Comparison of ENCODE assay signal across 8 mouse cellular contexts in the genomic region with DNA sequence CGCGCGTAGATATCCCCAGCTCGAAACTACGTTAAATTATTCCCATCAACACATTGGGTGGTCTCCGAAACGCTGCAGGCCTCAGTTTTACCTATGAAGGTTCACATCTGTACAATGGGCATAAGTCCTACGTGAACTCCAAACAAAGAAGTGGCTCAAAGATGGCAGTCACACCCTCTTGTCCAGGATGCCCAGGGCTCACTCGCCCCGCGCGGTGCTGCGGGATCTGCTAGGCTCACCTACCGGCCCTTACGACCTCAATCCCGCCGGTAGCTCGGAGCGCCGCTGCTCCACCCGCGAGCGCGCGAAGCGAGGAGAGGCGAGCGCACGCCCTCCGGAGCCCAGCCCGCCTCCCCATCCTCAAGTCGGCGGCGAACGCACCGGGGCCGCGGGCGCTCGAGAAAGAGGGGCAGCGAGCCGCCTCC. TPM values are rescaled to one million over a fixed set of nuclear protein-coding genes. Genes with fewer than 3 reads are reported as not detected.
A peak's percentile ranks its signal among the peaks of the same experiment; 100 is the strongest.
DNase-seq lines count a peak whose midpoint lies in the region; ATAC-seq and TF ChIP-seq lines count a peak whose summit lies in the region.

No protein-coding gene starts in this region.

- peak overlapping the region; percentile 96 for H3K27ac ChIP-seq in heart, embryonic 12.5 days (ENCODE audit: poor library complexity, severe bottlenecking)
- H3K27ac ChIP-seq in ES-Bruce4 (ENCODE audit: insufficient read depth, low read length): peak overlapping the region; percentile 85
- H3K27ac ChIP-seq in embryonic facial prominence, embryonic 12.5 days: peak overlapping the region; percentile 96
- peak overlapping the region; percentile 89 for H3K27ac ChIP-seq in hindbrain, embryonic 16.5 days (ENCODE audit: low read depth, low read length)
- H3K27ac ChIP-seq in midbrain, embryonic 13.5 days: peak overlapping the region; percentile 96

- H3K36me3 ChIP-seq in heart, embryonic 12.5 days: peaks cover 12% of the 10 kb centered on the region
- H3K36me3 ChIP-seq in ES-Bruce4 (ENCODE audit: control insufficient read depth, insufficient read depth, low read length, poor library complexity, severe bottlenecking): peaks cover 33% of the 10 kb centered on the region
- H3K36me3 ChIP-seq in embryonic facial prominence, embryonic 12.5 days: peaks cover 4% of the 10 kb centered on the region
- H3K36me3 ChIP-seq in hindbrain, embryonic 16.5 days (ENCODE audit: control insufficient read depth, insufficient read depth, low read length): peaks cover 2% of the 10 kb centered on the region; the same call in 1 of the 2 replicates
- H3K36me3 ChIP-seq in midbrain, embryonic 13.5 days: peaks cover 10% of the 10 kb centered on the region

- H3K4me1 ChIP-seq in heart, embryonic 12.5 days (replicated peaks): peaks cover 23% of the 10 kb centered on the region
- no peaks in the 10 kb centered on the region for H3K4me1 ChIP-seq in ES-Bruce4 (ENCODE audit: control insufficient read depth, insufficient read depth, low read length)
- H3K4me1 ChIP-seq in embryonic facial prominence, embryonic 12.5 days: peaks cover 11% of the 10 kb centered on the region
- peaks cover 14% of the 10 kb centered on the region for H3K4me1 ChIP-seq in hindbrain, embryonic 16.5 days (ENCODE audit: control insufficient read depth, insufficient read depth, low read depth, low read length)
- peaks cover 32% of the 10 kb centered on the region for H3K4me1 ChIP-seq in midbrain, embryonic 13.5 days (replicated peaks)

- TF ChIP-seq EP300 in ES-Bruce4 (IDR thresholded peaks at IDR 0.05; ENCODE audit: insufficient read depth, low read depth, low read length): no peak

- WGBS in heart, embryonic 12.5 days: under 1% methylated on average over 42 of the region's 42 CpGs
- WGBS in embryonic facial prominence, embryonic 12.5 days: under 1% methylated on average over 42 of the region's 42 CpGs
- WGBS in hindbrain, embryonic 16.5 days: under 1% methylated on average over 41 of the region's 42 CpGs
- under 1% methylated on average over 30 of the region's 42 CpGs for WGBS in midbrain, embryonic 13.5 days

- no peaks in the 10 kb centered on the region for H3K9me3 ChIP-seq in heart, embryonic 12.5 days (replicated peaks)
- H3K9me3 ChIP-seq in ES-Bruce4 (replicated peaks; ENCODE audit: control insufficient read depth, insufficient read depth, low read length, poor library complexity, severe bottlenecking): no peaks in the 10 kb centered on the region; the same call in 1 of the 2 replicates
- no peaks in the 10 kb centered on the region for H3K9me3 ChIP-seq in embryonic facial prominence, embryonic 12.5 days
- H3K9me3 ChIP-seq in hindbrain, embryonic 16.5 days (ENCODE audit: control insufficient read depth, low read length): no peaks in the 10 kb centered on the region
- H3K9me3 ChIP-seq in midbrain, embryonic 13.5 days: no peaks in the 10 kb centered on the region

- intact Hi-C loops in heart, postnatal 14 days (cut with DNase I): no loop called here

- H3K27me3 ChIP-seq in heart, embryonic 12.5 days (replicated peaks): no peaks in the 10 kb centered on the region
- no peaks in the 10 kb centered on the region for H3K27me3 ChIP-seq in ES-Bruce4 (ENCODE audit: control insufficient read depth, insufficient read depth, low read length, poor library complexity, severe bottlenecking)
- no peaks in the 10 kb centered on the region for H3K27me3 ChIP-seq in embryonic facial prominence, embryonic 12.5 days
- no peaks in the 10 kb centered on the region for H3K27me3 ChIP-seq in hindbrain, embryonic 16.5 days (replicated peaks; ENCODE audit: control insufficient read depth, insufficient read depth, low read length)
- peaks cover 6% of the 10 kb centered on the region for H3K27me3 ChIP-seq in midbrain, embryonic 13.5 days

- TF ChIP-seq POLR2A in ES-Bruce4 (IDR thresholded peaks at IDR 0.05; ENCODE audit: insufficient read depth, low read length): no peak

- peak overlapping the region; percentile 82 for H3K4me3 ChIP-seq in heart, embryonic 12.5 days
- H3K4me3 ChIP-seq in ES-Bruce4 (ENCODE audit: low read depth, low read length): peak overlapping the region; percentile 98
- H3K4me3 ChIP-seq in embryonic facial prominence, embryonic 12.5 days: peak overlapping the region; percentile 89
- peak overlapping the region; percentile 91 for H3K4me3 ChIP-seq in hindbrain, embryonic 16.5 days (ENCODE audit: low read length)
- H3K4me3 ChIP-seq in midbrain, embryonic 13.5 days (replicated peaks): peak overlapping the region; percentile 93

- H3K9ac ChIP-seq in heart, embryonic 12.5 days: peak overlapping the region; percentile 94
- H3K9ac ChIP-seq in ES-Bruce4 (ENCODE audit: low read depth, poor library complexity, severe bottlenecking): peak overlapping the region; percentile 97
- peak overlapping the region; percentile 96 for H3K9ac ChIP-seq in embryonic facial prominence, embryonic 12.5 days
- peak overlapping the region; percentile 89 for H3K9ac ChIP-seq in hindbrain, embryonic 16.5 days (ENCODE audit: low read depth, low read length)
- H3K9ac ChIP-seq in midbrain, embryonic 13.5 days (replicated peaks): peak overlapping the region; percentile 88

- no peak for TF ChIP-seq CTCF in ES-Bruce4 (IDR thresholded peaks at IDR 0.05; ENCODE audit: low read depth, low read length)

- peak overlapping the region; percentile 83 for H3K4me2 ChIP-seq in heart, embryonic 12.5 days
- H3K4me2 ChIP-seq in embryonic facial prominence, embryonic 12.5 days (replicated peaks): peak overlapping the region; percentile 68
- peak overlapping the region; percentile 75 for H3K4me2 ChIP-seq in hindbrain, embryonic 16.5 days (ENCODE audit: low read length)
- H3K4me2 ChIP-seq in midbrain, embryonic 13.5 days (replicated peaks): peak overlapping the region; percentile 59

- no peak for DNase-seq in heart, postnatal 14 days
- no peak for DNase-seq in adrenal gland, postnatal 10 days
- DNase-seq in urinary bladder, adult 2 months (ENCODE audit: low spot score): no peak

- peak; percentile 65 for ATAC-seq in heart, embryonic 12.5 days (ENCODE audit: insufficient number of reproducible peaks, low FRiP score)
- peak; percentile 44 for ATAC-seq in embryonic facial prominence, embryonic 12.5 days (ENCODE audit: insufficient number of reproducible peaks, insufficient read depth, low FRiP score, low TSS enrichment)
- ATAC-seq in hindbrain, embryonic 16.5 days: peak; percentile 74
- ATAC-seq in midbrain, embryonic 13.5 days: peak; percentile 79

RNA-seq across cellular contexts. Expression of a gene that starts 0.4 kb away (rescaled TPM):
- 100 and 105 TPM in 2 replicates for polyA plus RNA-seq in heart, embryonic 12.5 days (2016; fragmentation: Nextera tagmentation; extraction: Ambion mirVana)
- total RNA-seq in heart, postnatal 14 days (2021): 1 to 10 TPM; 5.7 to 8.7 TPM
- polyA plus RNA-seq in ES-Bruce4 (2011; ENCODE audit: insufficient read depth, insufficient read length, low read depth, missing spikeins): 122 and 133 TPM in 2 replicates
- polyA plus RNA-seq in embryonic facial prominence, embryonic 12.5 days (2016; fragmentation: Nextera tagmentation; extraction: Ambion mirVana): 165 and 167 TPM in 2 replicates
- polyA plus RNA-seq in hindbrain, embryonic 16.5 days (2015; fragmentation: Nextera tagmentation; extraction: Ambion mirVana): 32.0 and 36.4 TPM in 2 replicates
- polyA plus RNA-seq in midbrain, embryonic 13.5 days (2015; fragmentation: Nextera tagmentation; extraction: Ambion mirVana): 77.0 and 80.6 TPM in 2 replicates
- 10 to 100 TPM; 16.7 to 19.6 TPM for total RNA-seq in adrenal gland, postnatal 10 days (2021)
- polyA plus RNA-seq in urinary bladder, adult 2 months (2012; rRNA removed): 2.8 TPM in 2 replicates

RNA-seq across cellular contexts. Expression of a gene that starts 39.6 kb away (rescaled TPM):
- 177 TPM in 2 replicates for polyA plus RNA-seq in heart, embryonic 12.5 days (2016; fragmentation: Nextera tagmentation; extraction: Ambion mirVana)
- 10 to 100 TPM; 25.9 to 31.1 TPM for total RNA-seq in heart, postnatal 14 days (2021)
- 276 and 284 TPM in 2 replicates for polyA plus RNA-seq in ES-Bruce4 (2011; ENCODE audit: insufficient read depth, insufficient read length, low read depth, missing spikeins)
- polyA plus RNA-seq in embryonic facial prominence, embryonic 12.5 days (2016; fragmentation: Nextera tagmentation; extraction: Ambion mirVana): 168 and 174 TPM in 2 replicates
- 36.1 and 37.5 TPM in 2 replicates for polyA plus RNA-seq in hindbrain, embryonic 16.5 days (2015; fragmentation: Nextera tagmentation; extraction: Ambion mirVana)
- 91.4 and 94.1 TPM in 2 replicates for polyA plus RNA-seq in midbrain, embryonic 13.5 days (2015; fragmentation: Nextera tagmentation; extraction: Ambion mirVana)
- 10 to 100 TPM; 42.0 to 56.6 TPM for total RNA-seq in adrenal gland, postnatal 10 days (2021)
- 11.8 and 15.6 TPM in 2 replicates for polyA plus RNA-seq in urinary bladder, adult 2 months (2012; rRNA removed)

RNA-seq across cellular contexts. Expression of a gene that starts 39.8 kb away (rescaled TPM):
- polyA plus RNA-seq in heart, embryonic 12.5 days (2016; fragmentation: Nextera tagmentation; extraction: Ambion mirVana): 9.0 and 10.0 TPM in 2 replicates
- total RNA-seq in heart, postnatal 14 days (2021): 1 to 10 TPM; 7.8 to 8.0 TPM
- polyA plus RNA-seq in ES-Bruce4 (2011; ENCODE audit: insufficient read depth, insufficient read length, low read depth, missing spikeins): 21.4 and 22.2 TPM in 2 replicates
- 22.2 and 24.5 TPM in 2 replicates for polyA plus RNA-seq in embryonic facial prominence, embryonic 12.5 days (2016; fragmentation: Nextera tagmentation; extraction: Ambion mirVana)
- polyA plus RNA-seq in hindbrain, embryonic 16.5 days (2015; fragmentation: Nextera tagmentation; extraction: Ambion mirVana): 7.8 and 9.1 TPM in 2 replicates
- polyA plus RNA-seq in midbrain, embryonic 13.5 days (2015; fragmentation: Nextera tagmentation; extraction: Ambion mirVana): 10.0 and 11.4 TPM in 2 replicates
- total RNA-seq in adrenal gland, postnatal 10 days (2021): 10 to 100 TPM; 15.5 to 15.9 TPM
- 9.5 and 10.2 TPM in 2 replicates for polyA plus RNA-seq in urinary bladder, adult 2 months (2012; rRNA removed)
